Mouse (Mus musculus) cerebellum, adult 2 months (tissue): ENCODE measurements at regions not wholly inside any gene's neighbourhood (a gene's known extent, or its start where the extent isn't known, plus 50 kb on each side); places are given as distances from the start of the nearest gene placed in this dataset.

Source experiments
- CTCF ChIP-seq: fragments of 200-500 bp; IDR thresholded peaks from 2 replicates; pipeline ENCODE4 v1.5.1; 2011; ENCODE audit warnings: low read depth, mild to moderate bottlenecking, control low read depth, low read length, moderate library complexity, borderline replicate concordance; ENCODE audit not compliant: insufficient read depth
- POLR2A ChIP-seq: fragments of 200-500 bp; IDR thresholded peaks from 2 replicates; pipeline ENCODE4 v1.6.1; 2011; ENCODE audit warnings: low read length, control low read depth, borderline replicate concordance; ENCODE audit not compliant: insufficient read depth

DNA sequence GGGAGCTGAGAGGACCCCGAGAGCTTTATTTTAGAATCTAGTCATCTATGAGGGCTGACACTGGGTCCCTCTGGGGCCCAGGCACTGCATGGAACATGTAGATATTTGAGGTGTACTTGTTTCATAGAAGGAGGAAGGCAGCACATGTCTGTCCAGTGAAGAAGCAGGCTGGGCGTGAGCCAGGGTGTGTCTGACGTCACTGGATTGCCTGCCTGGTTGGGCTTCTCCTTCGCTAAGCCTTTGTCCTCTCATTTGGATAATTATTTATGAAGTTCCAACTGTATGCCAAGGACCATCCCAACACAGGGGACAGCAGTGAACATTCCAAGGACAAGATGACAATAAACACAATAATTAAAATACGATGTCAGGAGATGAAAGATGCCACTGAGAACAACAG, 72.7 kb upstream of the Runx3 start:
- no peak for TF ChIP-seq CTCF
- no peak for TF ChIP-seq POLR2A
